Mouse (Mus musculus): ENCODE measurements around the gene Padi1.

GRCm38 (mm10) chr4:140857041-140857440 is 11.5 kb upstream of the Padi1 start:
- no peak for TF ChIP-seq GATA1 (IDR thresholded peaks at IDR 0.05; ENCODE audit: borderline replicate concordance, low read length)
- TF ChIP-seq FLI1 (IDR thresholded peaks at IDR 0.05; ENCODE audit: low read length), result no peak
